Mouse (Mus musculus) left cerebral cortex, postnatal 14 days (tissue): ENCODE measurements around the gene Ctsh. TPM values are rescaled to one million over a fixed set of nuclear protein-coding genes. Genes with fewer than 3 reads are reported as not detected.

Experiments
- DNase-seq, 2 experiments: peaks; one replicate each; pipeline ENCODE4 v3.0.0; 2021 to 2022; ENCODE audit warnings: low spot score in 2 of 2, mixed read lengths in 1 of 2
- intact Hi-C: fragments of 180-260 bp; cut with DNase I; formaldehyde crosslinking; loops from one replicate; pipeline ENCODE4 v1.15.1; 2025
- total RNA-seq, 2 experiments: library from RNA; stranded (reverse); gene quantifications; 2 replicates each; pipeline ENCODE4 v1.2.3; 2021

The Ctsh gene
- total RNA-seq, 2 experiments from 2014 or later: 22.4 to 27.7 TPM

DNA sequence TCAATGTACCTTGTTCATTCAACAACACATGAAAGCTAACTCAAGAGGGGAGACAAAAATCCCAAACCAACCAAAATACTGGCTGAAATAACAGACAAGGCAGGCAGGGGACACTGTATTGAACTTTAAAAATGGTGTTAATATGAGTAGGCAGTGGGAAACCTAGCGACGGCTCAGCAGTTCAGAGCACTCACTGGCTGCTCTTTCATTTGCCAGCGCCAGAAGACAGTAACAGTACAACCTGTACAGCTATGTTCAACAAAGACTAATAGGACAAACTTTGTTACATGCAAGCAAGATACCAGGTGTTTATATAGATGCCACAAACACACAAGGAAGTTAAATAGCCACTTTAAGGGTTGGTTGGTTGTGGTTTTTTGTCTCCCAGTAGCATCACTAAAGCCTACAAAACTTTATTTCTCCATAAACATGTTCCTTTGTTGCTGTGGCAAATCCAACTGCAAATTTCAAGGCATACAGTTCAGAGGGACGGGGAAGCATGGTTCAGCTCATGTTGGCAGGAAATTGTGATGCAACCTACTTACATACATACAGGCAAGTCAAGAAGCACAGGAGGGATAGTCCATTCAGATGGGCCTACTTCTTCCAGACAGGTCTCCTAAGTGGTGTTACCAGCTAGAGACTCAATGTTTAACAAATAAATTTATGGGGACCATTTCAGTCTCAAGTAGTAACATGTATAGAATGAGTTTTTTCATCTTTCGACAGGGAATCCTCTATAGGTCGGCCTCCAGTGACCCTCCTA lies 35.6 kb downstream of the Ctsh start:
- intact Hi-C loops: no loop called here
- DNase-seq: no peak

DNA sequence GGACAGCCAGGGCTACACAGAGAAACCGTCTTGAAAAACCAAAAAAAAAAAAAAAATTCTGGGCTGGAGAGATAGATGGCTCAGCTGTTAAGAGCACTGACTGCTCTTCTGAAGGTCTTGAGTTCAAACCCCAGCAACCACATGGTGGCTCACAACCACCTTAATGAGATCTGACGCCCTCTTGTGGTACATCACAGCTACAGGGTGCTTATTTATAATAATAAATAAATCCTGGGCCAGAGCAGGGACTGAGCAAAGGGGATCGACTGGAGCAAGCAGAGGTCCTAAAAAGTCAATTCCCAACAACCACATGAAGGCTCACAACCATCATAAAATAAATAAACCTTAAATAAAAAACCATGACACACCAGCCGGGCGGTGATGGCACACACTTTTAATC lies 45.0 kb downstream of the Ctsh start:
- DNase-seq: no peak
- intact Hi-C loops: no loop called here

DNA sequence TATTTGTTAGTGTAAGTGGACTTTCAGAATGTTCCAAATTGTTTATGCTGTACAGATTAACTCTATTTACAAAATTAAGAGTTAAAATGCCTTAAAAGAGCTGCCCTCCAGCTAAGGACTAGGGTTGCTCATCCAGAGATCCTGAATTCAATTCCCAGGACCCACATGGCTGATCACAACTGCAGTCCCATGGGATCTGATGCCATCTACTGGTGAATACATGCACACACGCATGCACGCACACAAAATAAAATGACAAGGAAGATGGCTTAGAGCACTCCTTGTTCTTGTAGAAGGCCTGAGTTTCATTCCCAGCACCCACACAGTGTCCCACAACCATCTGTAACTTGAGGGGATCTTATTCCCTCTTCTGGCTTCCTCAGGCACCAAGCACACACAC lies 46.8 kb downstream of the Ctsh start:
- intact Hi-C loops: no loop called here
- DNase-seq: no peak

DNA sequence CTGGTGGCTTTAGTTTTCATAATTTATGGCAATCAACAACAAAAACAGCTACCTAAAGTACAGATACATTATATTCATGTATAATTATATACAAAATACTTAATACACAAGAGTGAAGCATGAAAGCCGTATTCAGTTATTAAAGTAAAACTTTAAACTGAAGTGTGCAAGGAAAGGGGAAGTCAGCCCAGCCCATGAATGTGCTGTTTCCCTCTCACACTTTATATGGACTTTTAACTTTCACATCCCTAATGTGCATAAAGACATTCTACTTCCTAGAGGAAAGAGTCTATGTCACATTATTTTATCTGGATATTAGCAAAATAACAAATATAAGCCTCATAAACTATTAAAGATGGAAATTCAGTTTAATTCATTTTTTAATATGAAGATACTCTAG lies 51.5 kb downstream of the Ctsh start:
- intact Hi-C loops: no loop called here
- DNase-seq: no peak

DNA sequence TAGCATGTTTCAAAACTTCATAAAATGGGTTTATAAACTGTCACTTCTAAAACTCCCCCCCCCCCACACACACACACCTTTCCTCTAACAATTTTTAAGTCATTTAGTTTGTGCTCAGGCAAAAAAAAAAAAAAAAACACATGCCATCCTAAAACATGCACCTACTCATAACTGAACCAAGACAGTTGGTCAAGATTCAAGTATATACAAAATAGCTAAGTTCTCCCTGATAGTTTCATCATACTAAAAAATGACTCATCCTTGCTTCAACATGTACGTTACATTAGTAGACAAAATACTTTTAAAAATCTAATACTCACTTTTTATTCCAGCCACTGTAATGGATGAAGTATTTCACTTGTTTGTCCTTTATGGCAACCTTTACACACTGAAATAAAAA lies 53.0 kb downstream of the Ctsh start:
- intact Hi-C loops: no loop called here
- DNase-seq: no peak

DNA sequence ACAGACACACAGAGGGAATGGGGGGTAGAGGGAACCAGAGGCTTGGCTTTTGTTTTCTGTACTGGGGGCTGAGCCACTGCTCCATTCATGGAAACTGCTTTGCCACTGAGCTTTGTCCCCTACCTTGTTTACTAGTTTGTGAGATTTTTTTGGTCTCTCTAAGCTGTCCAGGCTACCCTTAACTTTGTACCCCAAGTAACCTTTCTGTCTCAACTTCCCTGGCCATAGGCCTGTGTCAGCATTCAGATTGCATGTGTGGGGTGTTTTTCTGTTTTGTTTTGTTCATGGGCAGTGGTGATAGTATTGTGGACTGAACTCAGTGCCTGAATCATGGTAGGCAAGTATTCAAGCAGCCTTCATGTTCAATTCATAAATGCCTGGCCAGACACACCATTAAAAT lies 54.3 kb downstream of the Ctsh start:
- no peak for DNase-seq
- intact Hi-C loops: no loop called here

DNA sequence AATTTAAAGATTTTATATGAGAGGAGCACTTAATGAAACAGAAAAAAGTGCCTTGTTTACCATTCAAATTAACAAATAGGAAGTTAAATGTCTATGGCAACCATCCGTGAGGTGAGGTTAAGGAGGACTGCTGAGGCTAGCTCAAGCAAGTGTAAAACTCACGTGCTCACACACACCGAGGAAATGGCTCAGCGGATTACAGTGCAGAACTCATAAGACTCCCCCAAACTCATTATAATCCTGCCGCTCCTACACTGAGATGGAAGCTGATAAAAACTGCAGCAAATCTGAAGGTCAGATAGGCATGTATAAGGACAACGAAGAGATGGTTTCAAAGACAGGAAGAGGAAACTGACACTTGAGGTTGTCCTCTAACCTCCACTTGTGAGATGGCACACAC lies 55.4 kb downstream of the Ctsh start:
- no peak for DNase-seq
- intact Hi-C loops: no loop called here

DNA sequence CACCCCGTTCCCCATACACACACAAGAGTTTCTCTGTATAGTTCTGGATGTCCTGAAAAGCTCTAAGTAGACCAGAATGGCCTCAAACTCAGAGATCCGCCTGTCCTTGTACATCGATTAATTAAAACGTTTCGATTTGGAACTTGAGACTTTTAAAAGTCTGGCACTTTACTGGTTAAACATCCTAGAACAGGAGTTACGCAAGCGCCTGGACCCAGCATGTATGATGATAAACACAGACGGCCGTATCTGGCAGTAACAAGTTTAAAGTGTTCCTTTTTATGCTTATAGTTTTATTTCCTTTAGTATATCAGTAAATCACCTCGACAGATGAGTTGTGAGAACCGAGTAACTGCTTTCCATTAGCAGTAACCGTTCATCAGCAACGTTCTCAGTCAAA lies 59.2 kb downstream of the Ctsh start:
- no peak for DNase-seq
- intact Hi-C loops: no loop called here

DNA sequence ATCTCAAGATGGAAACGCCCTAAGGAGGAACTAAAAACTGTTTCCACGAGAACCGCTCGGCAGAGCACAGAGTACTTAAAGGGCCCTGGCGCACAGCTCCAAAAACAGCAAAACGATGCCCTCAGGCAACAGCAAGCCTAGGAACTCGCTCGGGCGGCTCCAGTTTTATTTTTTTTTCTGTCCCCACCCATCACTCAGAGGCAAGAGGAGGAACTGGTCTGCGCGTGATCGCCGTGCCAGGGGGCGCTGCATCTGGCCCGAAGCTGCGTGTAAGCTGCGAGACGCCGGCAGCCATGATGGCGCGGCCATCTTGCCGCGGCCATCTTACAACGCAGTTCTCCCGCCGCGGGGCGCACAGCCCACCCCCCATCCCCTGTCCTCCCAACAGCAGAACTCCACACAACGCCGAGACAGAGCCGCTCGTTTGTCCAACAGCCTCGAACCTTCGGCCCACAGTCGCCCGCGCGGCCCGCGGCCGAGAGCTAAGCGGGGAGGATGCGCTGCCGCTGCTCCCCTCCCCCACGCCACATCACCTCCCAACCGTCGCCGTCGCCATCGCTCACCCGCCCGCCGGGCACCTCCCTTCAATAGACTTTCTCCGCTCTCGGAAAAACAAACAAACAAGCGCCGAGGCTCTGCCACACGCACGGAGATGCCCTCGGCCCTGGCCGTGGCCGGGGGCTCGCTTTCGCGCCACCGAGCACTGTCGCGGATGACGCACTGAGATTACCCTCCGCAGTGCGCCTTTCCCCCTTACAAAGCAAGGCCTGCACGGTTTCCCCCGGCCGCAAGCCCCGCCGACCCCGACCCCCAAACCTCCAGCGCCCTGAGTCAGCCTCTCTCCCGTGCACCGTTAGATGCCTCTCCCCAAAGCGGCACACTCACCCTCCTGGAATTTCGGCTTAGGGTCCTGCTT lies 60.0 kb downstream of the Ctsh start:
- DNase-seq: peak; percentile 93 to 95
- intact Hi-C loops: no loop called here

DNA sequence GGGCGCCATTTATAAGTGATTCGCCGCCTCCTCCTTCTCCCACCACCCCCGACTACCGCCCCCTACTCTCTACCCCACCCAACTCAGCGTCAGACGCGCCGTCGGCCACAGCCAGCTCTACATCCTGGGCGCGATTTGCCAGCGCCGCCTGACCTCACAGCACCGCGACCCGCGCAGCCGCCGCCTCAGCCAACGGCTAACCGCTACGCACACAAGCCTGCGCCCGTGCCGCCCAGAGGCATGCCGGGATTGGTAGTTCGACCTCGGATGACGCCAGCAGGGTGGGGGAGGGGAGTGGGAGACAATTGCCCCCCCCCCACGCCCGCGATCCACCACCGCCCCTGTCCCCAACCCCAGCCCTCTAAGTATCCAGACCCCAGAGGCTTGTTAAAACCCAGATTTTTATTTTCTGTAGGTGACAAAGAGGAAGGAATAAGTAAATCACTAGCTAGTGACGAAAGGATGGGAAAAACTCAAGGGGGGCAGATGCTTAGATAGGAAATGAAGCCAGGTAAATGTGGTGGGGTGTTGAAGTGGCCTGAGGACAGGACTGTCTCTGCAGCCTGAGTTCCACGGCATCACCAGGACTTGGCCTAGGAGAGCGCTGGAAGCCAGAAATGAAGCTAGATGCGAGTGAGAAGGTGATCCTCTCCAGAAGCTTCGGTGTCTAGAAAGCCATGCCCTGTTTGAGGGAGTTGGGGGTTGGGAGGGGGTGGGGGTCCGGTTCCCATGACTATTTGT lies 60.8 kb downstream of the Ctsh start, which contains the start of gene Morf4l1:
Gene Morf4l1, minus strand, starts transcription at position 208 of the 741 bp plus-strand sequence.
- intact Hi-C loops: no loop called here
- DNase-seq: peak; percentile 99

DNA sequence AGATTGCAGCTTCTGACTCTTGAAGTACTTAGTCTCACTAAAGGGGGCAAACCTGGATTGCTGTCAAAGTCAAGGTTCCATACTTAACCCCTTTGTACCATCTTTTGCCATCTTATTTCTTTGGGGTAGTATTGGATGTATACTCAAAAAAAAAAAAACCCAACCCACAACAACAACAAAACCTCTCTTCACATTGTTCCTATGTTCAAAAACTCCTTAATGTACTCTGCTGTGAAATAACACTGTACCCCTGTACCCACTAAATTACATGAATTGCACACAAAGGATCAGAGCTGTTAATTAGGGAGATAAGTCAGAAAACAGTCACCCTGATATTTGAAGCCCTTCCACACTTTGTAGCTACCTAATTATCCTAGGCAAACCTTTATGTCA lies 61.4 kb downstream of the Ctsh start:
- no peak for DNase-seq
- intact Hi-C loops: no loop called here

DNA sequence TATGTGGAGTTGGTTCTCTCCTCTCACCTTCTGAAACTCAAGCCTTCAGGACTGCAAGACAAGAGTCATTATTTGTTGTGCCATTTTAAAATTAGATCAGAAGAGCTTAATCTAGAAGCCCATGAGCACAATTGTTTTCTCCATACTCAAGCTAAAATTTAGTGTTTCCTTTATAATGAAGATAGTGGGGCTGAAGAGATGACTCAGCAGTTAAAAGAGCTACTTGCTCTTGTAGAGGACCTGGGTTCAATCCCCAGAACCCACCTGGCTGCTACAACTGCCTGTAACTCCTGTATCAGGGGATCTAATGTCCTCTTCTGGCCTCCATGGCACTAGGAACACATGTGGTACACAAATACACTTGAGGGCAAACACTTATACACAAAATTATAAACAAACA lies 63.3 kb downstream of the Ctsh start:
- no peak for DNase-seq
- intact Hi-C loops: no loop called here

DNA sequence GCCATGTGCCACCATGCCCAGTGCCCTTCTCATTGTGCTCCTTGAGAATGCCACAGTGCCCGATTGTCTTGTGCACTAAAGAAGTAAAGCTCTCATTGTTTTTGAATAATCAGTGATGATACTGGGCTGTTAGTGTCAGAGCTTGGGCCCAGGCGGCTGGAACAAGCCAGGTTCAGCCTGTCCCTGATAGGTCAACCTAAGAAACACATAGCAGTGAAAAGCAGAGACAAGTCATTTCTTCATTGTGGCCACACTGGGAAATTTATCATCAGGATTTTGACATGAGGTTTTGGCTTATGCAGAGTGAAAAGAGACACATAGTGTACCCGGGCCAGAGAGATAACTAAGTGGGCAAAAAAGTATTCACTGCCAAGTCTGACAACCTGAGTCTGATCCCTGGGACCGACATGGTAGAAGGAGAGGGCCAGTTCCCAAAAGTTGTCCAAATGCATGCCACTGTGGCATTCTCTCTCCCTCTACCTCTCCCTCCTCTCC lies 68.3 kb downstream of the Ctsh start:
- no peak for DNase-seq
- intact Hi-C loops: no loop called here

DNA sequence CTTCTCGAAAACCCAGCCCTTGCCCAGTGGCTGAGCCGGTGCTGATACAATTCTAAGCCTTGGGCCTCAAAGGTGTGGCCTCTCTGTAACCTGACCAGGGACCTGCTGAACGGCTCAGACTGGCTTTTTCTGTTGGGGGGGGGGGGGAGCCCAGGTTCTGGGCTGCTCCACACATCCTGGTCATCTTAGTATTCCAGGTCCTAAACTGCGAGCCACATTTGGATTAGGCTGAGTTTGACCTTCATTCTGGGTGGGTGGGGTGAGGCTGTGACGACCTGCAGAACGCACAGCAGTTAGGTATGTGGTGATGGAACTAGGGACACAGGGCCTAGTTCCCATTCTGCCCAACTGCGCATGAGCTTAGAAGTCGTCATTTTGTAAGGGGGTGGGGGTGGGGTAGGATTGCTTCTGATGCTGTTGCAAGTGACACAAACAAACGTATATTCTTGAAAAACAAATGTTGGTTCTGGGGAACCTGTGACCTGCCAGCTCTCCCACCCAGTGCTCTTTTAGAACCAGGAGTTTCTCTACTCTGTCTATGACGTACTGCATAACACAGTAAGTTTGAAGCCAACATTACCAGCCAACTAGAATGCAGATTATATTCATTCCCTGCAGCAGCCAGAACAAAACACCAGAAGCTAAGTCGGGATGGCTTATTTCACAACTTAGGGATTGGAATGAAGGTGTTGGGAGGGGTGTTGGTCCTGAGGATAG lies 70.4 kb downstream of the Ctsh start:
- DNase-seq: no peak
- intact Hi-C loops: no loop called here

DNA sequence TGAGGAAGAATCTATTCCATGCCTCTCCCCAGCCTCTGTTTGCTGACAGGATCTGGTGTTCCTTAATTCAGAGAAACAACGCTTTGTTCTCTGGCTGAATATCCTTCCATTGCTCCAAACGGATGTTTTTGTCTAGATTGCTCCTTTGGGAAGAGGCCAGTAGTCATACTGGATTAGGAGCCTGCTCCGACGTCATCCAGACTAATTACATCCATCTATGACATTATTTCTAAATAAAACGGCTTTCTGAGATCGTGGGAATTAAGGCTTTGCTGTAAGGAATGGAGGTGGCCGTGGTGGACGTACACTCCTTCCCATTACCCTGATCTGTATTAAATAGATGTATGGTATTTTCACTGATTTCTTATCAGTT lies 70.9 kb downstream of the Ctsh start:
- no peak for DNase-seq

More for the DNA sequence above, 70.9 kb downstream of the Ctsh start:
- intact Hi-C loops: no loop called here
